Mouse (Mus musculus) neural tube, embryonic 14.5 days (tissue): ENCODE data around the gene Ahdc1. TPM values are rescaled to one million over a fixed set of nuclear protein-coding genes. Genes with fewer than 3 reads are reported as not detected.

ENCODE experiments used
- ATAC-seq: fragments of 200-750 bp; cut with Nextera tagmentation; 2 replicates; pipeline ENCODE4 v1.8.0; 2017; ENCODE audit warnings: low read depth, mild to moderate bottlenecking, moderate TSS enrichment, moderate library complexity
- H3K27ac ChIP-seq: fragments of 300-500 bp; sonication (generic); 2 replicates; pipeline ENCODE4 v1.5.1; 2014; ENCODE audit warnings: low read depth, mild to moderate bottlenecking, control low read depth, low read length, moderate library complexity, mixed read lengths
- H3K27me3 ChIP-seq: fragments of 300-500 bp; sonication (generic); 2 replicates; pipeline ENCODE4 v1.6.1; 2014; ENCODE audit warnings: low read length; ENCODE audit not compliant: control insufficient read depth, insufficient read depth
- H3K36me3 ChIP-seq: fragments of 300-500 bp; sonication (generic); 2 replicates; pipeline ENCODE4 v1.6.1; 2014; ENCODE audit warnings: low read length, mixed read lengths; ENCODE audit not compliant: control insufficient read depth, insufficient read depth
- H3K4me1 ChIP-seq: fragments of 300-500 bp; sonication (generic); 2 replicates; pipeline ENCODE4 v1.6.1; 2014; ENCODE audit warnings: low read length; ENCODE audit not compliant: control insufficient read depth, insufficient read depth
- H3K4me2 ChIP-seq: fragments of 300-500 bp; sonication (generic); 2 replicates; pipeline ENCODE4 v1.6.1; 2014; ENCODE audit warnings: mild to moderate bottlenecking, low read depth, low read length, control low read depth
- H3K4me3 ChIP-seq: fragments of 300-500 bp; sonication (generic); 2 replicates; pipeline ENCODE4 v1.5.1; 2014; ENCODE audit warnings: low read depth, low read length, control low read depth, mixed read lengths
- H3K9ac ChIP-seq: fragments of 300-500 bp; sonication (generic); replicated peaks from 2 replicates; pipeline ENCODE4 v1.6.1; 2014; ENCODE audit warnings: low read depth, mild to moderate bottlenecking, control low read depth, low read length, mixed read lengths
- H3K9me3 ChIP-seq: fragments of 300-500 bp; sonication (generic); 2 replicates; pipeline ENCODE4 v1.6.1; 2016; ENCODE audit warnings: low read length; ENCODE audit not compliant: control insufficient read depth
- WGBS: fragments of 180-500 bp; shearing (Covaris S2); extraction: QIAGEN DNeasy Blood & Tissue Kit; methylation state at CpG from one replicate; pipeline ENCODE4 v1.1.7; 2014; 5-methylcytosine and 5-hydroxymethylcytosine counted together
- polyA plus RNA-seq: library from polyadenylated mRNA; unstranded; fragments of >200 nt; fragmentation: Nextera tagmentation; extraction: Ambion mirVana; gene quantifications from 2 replicates; pipeline ENCODE4 v1.2.1, GENCODE M21; 2014

Gene Ahdc1
- polyA plus RNA-seq, 1 experiment from 2014 or later: 13.1 TPM

GRCm38 (mm10) chr4:132982999-132983398 lies 28.1 kb upstream of the Ahdc1 start:
- WGBS: 74% methylated on average over 6 of the region's 6 CpGs
- Histone ChIP-seq H3K36me3 (no peaks in the 10 kb centered on the region), H3K27me3 (no peaks in the 10 kb centered on the region), H3K4me1 (peaks cover 6% of the 10 kb centered on the region; the same call in 1 of the 2 replicates), H3K9ac (no peak overlapping the region), H3K4me3 (no peak overlapping the region), H3K27ac (no peak overlapping the region), H3K4me2 (no peak overlapping the region), H3K9me3 (no peaks in the 10 kb centered on the region)
- ATAC-seq: no peak

DNA sequence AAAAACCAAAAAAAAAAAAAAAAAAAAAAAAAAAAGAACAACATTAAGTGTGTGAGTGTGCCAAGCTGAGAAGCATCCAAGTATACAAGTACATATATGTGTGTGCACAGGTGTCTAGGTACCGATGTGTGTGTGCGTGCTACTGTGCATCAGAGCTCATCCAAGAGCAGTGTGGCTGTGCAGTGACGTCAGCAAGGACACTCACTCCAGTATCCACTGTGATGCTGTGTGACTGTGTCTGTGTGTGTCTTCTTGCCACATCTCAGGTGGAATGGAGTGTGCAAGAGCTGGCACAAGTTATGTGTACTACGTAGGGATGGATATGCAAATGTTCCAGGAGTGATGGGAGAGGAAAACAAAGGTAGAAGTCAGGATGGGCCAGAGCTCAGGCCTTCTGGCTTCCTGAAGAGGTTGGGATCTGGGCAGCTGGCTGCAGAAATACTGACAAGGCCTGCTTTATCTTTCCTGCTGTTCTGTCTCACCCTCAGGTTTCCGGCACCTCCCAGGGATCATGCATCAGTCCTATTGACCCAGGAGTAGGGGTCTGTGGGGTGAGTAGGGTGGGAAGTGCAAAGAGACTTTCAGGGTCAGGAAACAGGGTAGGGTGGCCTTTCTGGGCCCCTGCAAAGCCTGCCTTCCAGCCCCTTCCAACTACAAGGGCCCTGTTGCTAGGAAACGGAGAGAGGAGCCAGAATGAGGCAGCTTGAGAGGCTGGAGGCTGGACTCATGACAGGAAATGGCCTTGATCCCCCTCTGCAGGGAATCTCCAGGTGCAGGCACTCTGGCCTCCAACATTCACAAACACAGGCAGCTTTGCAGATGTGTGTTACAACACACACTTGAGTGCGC lies 27.2 kb upstream of the Ahdc1 start:
- Histone ChIP-seq H3K27ac (peak overlapping the region; percentile 65), H3K36me3 (no peaks in the 10 kb centered on the region), H3K4me1 (peaks cover 6% of the 10 kb centered on the region; the same call in 1 of the 2 replicates), H3K4me2 (no peak overlapping the region), H3K27me3 (no peaks in the 10 kb centered on the region), H3K4me3 (no peak overlapping the region), H3K9ac (no peak overlapping the region), H3K9me3 (no peaks in the 10 kb centered on the region)
- 48% methylated on average over 7 of the region's 7 CpGs for WGBS
- ATAC-seq: no peak

- ATAC-seq: no peak
- no peaks in the 10 kb centered on the region for H3K36me3 ChIP-seq
- peaks cover 3% of the 10 kb centered on the region; the same call in 1 of the 2 replicates for H3K4me1 ChIP-seq
- H3K27me3 ChIP-seq: no peaks in the 10 kb centered on the region
- WGBS: 86% methylated on average over 6 of the region's 6 CpGs
- no peak overlapping the region for H3K27ac ChIP-seq
- H3K4me2 ChIP-seq: no peak overlapping the region
- H3K9me3 ChIP-seq: no peaks in the 10 kb centered on the region
- no peak overlapping the region for H3K9ac ChIP-seq
- no peak overlapping the region for H3K4me3 ChIP-seq
Observed at GRCm38 (mm10) chr4:132988581-132989355, 22.3 kb upstream of the Ahdc1 start.

GRCm38 (mm10) chr4:132993553-132993952 lies 17.5 kb upstream of the Ahdc1 start:
- Histone ChIP-seq H3K4me2 (no peak overlapping the region), H3K27ac (no peak overlapping the region), H3K4me1 (no peaks in the 10 kb centered on the region), H3K27me3 (no peaks in the 10 kb centered on the region), H3K4me3 (no peak overlapping the region), H3K9me3 (no peaks in the 10 kb centered on the region), H3K9ac (no peak overlapping the region), H3K36me3 (no peaks in the 10 kb centered on the region)
- 60% methylated on average over 4 of the region's 4 CpGs for WGBS
- ATAC-seq: no peak

- Histone ChIP-seq H3K4me2 (no peak overlapping the region), H3K27ac (no peak overlapping the region), H3K9me3 (no peaks in the 10 kb centered on the region), H3K4me3 (no peak overlapping the region), H3K27me3 (no peaks in the 10 kb centered on the region), H3K9ac (no peak overlapping the region), H3K36me3 (no peaks in the 10 kb centered on the region), H3K4me1 (no peaks in the 10 kb centered on the region)
- 47% methylated on average over 14 of the region's 14 CpGs for WGBS
- no peak for ATAC-seq
Observed at GRCm38 (mm10) chr4:132997469-132998237, 13.4 kb upstream of the Ahdc1 start.

DNA sequence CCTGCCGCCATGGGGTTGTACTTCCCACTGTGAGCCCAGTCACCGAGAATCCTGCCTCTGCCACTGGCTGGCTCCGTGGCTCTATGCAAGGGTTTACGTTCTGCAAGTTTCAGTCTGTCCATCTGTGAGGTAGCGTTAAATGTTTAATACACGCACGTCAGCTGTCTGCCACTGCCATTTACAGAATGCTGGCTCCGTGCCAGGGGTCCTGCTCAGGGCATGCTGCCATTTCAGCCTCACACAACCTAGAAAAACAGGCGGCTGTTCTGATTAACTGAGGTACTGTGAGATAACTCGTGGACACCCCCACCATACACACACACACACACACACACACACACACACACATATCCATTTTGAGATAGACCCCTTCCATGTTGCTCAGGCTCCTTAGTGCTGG lies 8.2 kb upstream of the Ahdc1 start:
- 0 out of 2 replicates have a peak overlapping the region, but pooled peaks have one; percentile 16 for H3K9ac ChIP-seq
- peak overlapping the region; percentile 55; the same call in 1 of the 2 replicates for H3K27ac ChIP-seq

DNA sequence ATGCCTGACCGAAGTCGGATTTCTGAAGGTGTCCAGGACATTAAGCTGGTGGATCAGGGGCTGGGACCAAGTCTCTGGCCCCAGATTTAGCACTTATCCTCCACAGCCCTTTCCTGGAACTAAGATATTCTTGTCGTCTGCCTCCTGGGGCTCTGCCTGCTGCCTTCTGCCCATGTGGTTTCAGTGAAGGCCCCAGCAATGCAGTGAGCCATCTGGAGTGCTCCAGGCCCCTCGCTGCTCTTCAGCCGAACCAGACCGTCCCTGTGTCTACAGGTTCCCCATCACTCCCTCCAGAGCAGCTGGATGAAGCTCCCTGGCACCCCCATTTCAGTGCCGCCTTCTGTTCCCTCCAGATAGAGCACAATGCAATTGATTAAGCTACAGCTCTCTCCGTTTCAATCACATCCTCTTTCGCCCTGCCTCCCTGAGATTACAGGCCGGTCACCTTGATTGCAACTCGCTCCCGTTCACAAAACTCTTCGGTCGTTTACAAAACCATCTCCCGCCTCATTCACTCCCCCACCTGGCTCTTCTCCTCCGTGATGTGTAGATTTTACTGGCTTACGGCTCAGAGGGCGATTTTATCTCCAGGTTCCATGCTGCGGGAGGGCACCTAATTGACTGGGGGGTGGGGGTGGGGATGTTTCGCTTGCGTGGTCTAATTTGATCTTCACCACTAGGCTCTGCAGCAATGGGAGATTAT lies 7.6 kb upstream of the Ahdc1 start:
- Histone ChIP-seq H3K9me3 (no peaks in the 10 kb centered on the region), H3K27ac (peak overlapping the region; percentile 55; the same call in 1 of the 2 replicates), H3K36me3 (no peaks in the 10 kb centered on the region), H3K9ac (0 out of 2 replicates have a peak overlapping the region, but pooled peaks have one; percentile 16), H3K4me2 (no peak overlapping the region), H3K27me3 (no peaks in the 10 kb centered on the region), H3K4me3 (no peak overlapping the region), H3K4me1 (peaks cover 10% of the 10 kb centered on the region; the same call in 1 of the 2 replicates)
- no peak; the same call in 1 of the 2 replicates for ATAC-seq
- 35% methylated on average over 21 of the region's 21 CpGs for WGBS

More for the DNA sequence above, 8.2 kb upstream of the Ahdc1 start:
- Histone ChIP-seq H3K4me2 (no peak overlapping the region), H3K4me1 (peaks cover 10% of the 10 kb centered on the region; the same call in 1 of the 2 replicates), H3K36me3 (no peaks in the 10 kb centered on the region), H3K27me3 (no peaks in the 10 kb centered on the region), H3K9me3 (no peaks in the 10 kb centered on the region), H3K4me3 (no peak overlapping the region)
- 25% methylated on average over 10 of the region's 10 CpGs for WGBS
- ATAC-seq: no peak

DNA sequence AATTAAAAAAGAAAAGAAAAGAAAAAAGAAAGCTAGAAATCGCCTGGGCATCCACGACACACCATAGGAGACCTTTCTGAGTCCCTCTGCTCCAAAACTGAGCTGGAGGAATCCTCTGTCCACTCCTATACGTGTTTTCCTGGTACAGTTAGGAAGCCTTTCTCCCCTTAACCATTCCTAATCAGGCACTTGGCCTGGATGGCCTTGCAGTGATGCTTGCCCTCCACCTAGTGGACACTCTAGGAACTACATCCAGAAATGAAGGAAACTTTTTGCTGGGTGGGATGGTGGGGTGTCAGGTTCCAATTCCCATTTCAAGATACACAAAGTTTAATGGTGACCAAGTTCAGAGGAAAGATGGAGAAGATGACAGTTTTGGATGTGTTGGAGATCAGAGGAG lies 5.8 kb upstream of the Ahdc1 start:
- Histone ChIP-seq H3K9me3 (no peaks in the 10 kb centered on the region), H3K4me1 (peaks cover 10% of the 10 kb centered on the region; the same call in 1 of the 2 replicates), H3K27me3 (no peaks in the 10 kb centered on the region), H3K4me2 (no peak overlapping the region), H3K27ac (no peak overlapping the region), H3K36me3 (no peaks in the 10 kb centered on the region), H3K9ac (no peak overlapping the region), H3K4me3 (no peak overlapping the region)
- 4% methylated on average over 3 of the region's 3 CpGs for WGBS
- peak; percentile 52; the same call in 1 of the 2 replicates for ATAC-seq
